Mouse (Mus musculus) cerebellum, adult 18-20 months (tissue): ENCODE results near the gene Daw1.
A peak's percentile ranks its signal among the peaks of the same experiment; 100 is the strongest.

Experiments used
- DNase-seq, 2 experiments: peaks; one replicate each; pipeline ENCODE4 v3.0.0; 2021

Gene Daw1

DNA sequence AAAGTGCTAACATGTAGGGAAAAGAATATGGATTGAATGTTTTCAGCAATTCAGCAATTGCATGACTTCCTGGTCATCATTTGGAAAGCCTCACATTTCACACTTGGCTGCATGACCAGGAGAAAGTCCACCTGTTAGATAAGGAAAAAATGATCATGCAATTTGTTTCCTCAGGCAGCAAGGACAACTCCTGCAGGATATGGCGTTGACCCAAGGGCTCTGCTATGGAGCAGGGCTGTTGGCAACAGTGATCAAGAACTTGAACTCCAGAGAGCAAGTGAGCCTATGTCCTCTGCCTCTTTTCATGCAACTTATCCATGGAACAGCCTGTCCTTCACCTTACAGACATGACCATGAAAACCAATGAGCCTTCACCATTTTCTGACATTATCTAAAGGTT is 50.4 kb downstream of the Daw1 start:
- DNase-seq, result peak; percentile 32 to 48

DNA sequence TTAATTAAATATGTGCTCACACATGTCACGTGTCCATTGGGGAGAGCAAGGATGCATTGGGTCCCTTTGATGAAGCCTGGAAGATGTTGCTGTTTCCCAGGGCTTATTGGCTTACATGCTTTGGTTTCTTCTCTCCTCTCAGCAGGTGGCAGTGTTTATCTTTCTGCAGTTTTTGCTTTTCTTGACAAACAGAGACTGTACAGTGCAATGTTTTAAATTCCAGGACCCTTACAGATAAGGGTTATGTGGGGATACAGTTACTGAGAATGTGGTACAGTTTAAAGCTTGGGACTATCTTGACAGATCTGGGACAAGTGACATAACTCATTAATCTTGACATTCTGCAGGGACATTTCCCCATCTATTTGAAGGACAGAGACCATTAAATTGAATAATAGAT is 58.7 kb downstream of the Daw1 start:
- DNase-seq, result peak in 1 of 2 experiments; percentile 7

DNA sequence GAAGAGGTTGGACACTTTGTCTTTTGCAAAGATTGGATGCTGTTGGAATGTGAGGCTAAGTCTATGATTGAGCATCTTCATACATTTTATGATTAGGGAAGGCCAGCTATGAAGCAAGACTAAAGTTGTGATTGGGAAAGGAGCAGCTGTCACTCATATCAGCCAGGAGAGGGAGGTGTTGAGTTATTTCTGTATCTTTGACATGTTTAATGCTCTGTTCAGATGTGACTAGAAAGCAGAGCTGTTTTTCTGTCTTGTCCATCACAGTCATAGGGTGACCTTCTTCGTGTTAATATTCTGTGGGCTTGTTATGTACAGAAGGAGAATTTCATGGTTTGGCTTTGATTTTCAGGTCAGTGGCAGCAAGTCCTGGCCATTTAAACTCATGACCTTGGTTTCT is 63.5 kb downstream of the Daw1 start:
- no peak for DNase-seq

DNA sequence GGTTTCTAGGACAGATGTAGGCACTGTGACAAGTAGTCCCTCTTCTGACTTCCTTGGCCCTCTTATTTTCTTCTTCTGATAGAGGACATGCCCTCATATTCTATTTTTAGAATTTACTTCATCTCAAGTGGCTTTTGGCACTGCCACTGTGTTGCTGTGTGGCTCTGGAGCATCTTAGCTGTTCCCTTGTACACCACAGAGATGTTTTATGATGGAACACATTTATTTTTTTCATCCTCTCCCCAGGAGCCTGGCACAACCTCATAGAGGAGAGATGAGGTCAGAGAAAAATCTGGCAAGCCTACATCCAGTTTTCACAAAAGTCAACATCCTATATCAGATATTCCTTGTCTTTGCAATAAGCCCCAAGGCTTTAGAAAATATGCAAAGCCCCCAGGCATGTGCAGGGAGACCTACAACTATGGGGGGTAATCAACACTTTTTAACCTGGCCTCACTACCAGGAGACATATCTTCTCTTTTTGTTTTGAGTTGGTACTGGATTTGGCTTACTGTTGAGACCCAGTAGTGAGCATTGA is 64.9 kb downstream of the Daw1 start:
- DNase-seq, result peak; percentile 79 to 81

DNA sequence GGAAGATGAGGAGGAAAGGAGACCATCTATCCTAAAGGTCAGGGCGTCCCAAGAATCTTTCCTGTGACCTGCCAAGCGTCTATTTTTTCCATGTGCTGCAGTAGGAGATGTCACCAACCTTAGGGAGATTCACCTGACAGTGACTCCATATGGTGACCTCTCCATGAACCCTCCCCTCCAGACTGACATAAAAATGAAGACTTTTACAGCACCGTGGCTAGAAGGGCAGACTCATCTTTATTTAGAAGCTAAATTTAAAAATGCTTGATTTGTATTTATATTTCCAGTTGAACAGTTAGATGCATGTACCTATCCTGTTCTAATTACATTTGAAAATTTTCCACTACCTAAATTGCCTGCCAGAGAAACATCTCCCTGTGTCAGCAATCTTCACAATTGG is 68.4 kb downstream of the Daw1 start:
- peak; percentile 30 to 50 for DNase-seq

DNA sequence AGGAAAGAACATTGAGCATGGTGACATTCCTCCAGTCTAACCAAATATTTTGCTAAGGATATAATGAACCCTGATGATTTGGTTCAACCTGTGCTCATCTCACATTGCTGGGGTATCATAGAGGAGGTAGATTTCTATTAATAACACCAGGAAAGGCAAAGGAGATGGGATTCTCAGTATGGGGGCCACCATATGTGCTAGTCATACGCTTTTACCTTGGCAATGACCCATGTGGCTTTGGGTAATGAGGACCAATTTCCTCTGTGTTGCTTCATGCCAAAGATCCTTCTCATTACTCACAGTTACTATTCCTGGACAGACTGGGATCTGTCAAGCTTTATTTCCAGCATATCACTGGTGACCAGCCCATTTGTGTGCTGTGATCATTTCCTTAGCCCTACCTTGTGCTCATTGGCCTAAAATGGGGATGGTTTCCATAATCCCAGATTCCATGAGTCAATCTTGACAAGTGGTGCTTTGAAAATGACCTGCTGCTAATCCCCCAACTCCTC is 88.7 kb downstream of the Daw1 start:
- DNase-seq, result peak; percentile 88 to 92

DNA sequence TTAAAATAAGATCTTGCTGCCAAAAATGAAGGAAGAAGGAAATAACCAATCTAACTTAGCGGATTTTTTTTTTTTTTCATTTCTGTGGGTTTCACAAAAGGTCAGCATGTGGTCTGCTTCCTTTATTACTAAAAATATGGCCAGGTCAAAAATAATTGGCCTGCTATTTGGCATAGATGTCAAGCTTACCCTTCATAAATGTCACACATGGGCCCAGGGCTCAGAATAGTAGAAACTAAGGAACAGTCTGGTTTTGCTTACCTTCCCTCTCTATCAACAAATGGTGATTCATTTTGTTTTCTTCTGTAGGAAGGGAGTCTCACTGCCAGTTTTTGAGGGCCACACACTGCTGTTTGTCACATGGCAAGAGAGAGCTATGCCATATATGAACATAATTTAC is 92.2 kb downstream of the Daw1 start:
- DNase-seq, result no peak
